11 mouse cellular contexts compared by ENCODE assay signal in the genomic region with DNA sequence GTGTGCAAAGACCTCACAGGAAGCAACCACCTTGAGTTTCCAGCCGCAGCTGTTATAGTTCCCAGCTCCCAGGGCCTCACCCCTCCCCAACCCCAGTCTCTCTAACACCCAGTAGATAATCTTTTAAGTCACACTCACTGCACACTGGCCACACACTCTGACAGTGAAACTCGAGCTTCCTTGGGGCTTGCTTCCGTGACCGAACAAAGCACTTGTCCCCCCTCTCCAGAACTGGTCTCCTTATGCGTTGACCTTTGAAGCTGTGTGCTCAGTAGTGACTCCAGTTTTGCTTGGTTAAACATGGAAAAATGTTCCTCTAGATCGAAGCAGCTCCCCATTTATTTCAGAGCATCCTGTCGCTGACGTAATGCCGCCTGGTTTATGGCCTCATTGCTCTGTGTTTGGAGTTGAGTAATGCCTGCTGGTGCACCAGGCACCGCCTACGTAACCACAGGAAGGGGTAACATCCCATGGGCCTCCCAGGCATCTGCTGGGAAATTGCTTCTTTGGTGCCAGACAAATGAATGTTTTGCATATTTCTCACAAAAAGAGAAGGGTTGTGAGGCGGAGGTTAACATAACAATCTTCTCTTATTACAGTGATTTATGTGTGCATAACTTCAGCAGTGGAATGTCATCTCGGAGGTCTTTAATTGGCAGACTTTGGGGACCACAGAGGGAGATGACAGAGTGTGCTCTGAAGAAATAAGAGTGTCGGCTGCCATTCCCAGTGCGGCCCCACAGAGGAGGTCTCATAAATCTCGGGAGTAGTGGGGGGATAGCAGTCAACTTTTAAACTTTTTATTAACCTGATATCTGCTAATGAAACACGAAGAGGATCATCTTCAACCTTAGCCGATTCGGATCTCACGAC.
A peak's percentile ranks its signal among the peaks of the same experiment; 100 is the strongest.
DNase-seq lines count a peak whose midpoint lies in the region; ATAC-seq and TF ChIP-seq lines count a peak whose summit lies in the region.
"Had no signal": no experiment of that assay in that cellular context is flagged by ENCODE, and none has a peak within 500 bp of the region (broad histone marks: within the 10 kb centered on the region; RNA-seq: fewer than 3 reads in every experiment).

No protein-coding gene starts in this region.

- no peaks in the 10 kb centered on the region for H3K27me3 ChIP-seq in hindbrain, embryonic 10.5 days (ENCODE audit: insufficient read depth, poor library complexity, severe bottlenecking)

- no peaks in the 10 kb centered on the region for H3K9me3 ChIP-seq in hindbrain, embryonic 10.5 days

- peaks cover 9% of the 10 kb centered on the region; the same call in 1 of the 2 replicates for H3K4me1 ChIP-seq in embryonic fibroblast, embryonic 13.5 days (ENCODE audit: control insufficient read depth, insufficient read depth, low read length)
- peaks cover 4% of the 10 kb centered on the region; the same call in 1 of the 2 replicates for H3K4me1 ChIP-seq in hindbrain, embryonic 10.5 days (replicated peaks)

- 76% methylated on average over 20 of the region's 20 CpGs for whole genome bisulfite sequencing in hindbrain, embryonic 10.5 days

- no peak for TF ChIP-seq CTCF in layer of hippocampus, adult 2 months (conservative IDR thresholded peaks at IDR 0.05)
- no peak for TF ChIP-seq CTCF in embryonic fibroblast, embryonic 13.5 days (IDR thresholded peaks at IDR 0.05; ENCODE audit: borderline replicate concordance, insufficient read depth, low read length)

- no peak overlapping the region for H3K27ac ChIP-seq in layer of hippocampus, adult 2 months
- H3K27ac ChIP-seq in embryonic fibroblast, embryonic 13.5 days (ENCODE audit: insufficient read depth, low read length): peak overlapping the region; percentile 63
- no peak overlapping the region for H3K27ac ChIP-seq in hindbrain, embryonic 10.5 days
- H3K27ac ChIP-seq: hindbrain, postnatal 0 days had no signal

- no peaks in the 10 kb centered on the region for H3K36me3 ChIP-seq in hindbrain, embryonic 10.5 days
- H3K36me3 ChIP-seq: G1E had no signal

- no peak for ATAC-seq in megakaryocyte, adult 5-6 weeks (ENCODE audit: poor library complexity, severe bottlenecking)
- ATAC-seq: hindbrain, postnatal 0 days had no signal

- no peak overlapping the region for H3K4me3 ChIP-seq in layer of hippocampus, adult 2 months
- no peak overlapping the region for H3K4me3 ChIP-seq in embryonic fibroblast, embryonic 13.5 days (ENCODE audit: insufficient read depth, low read length)
- no peak overlapping the region for H3K4me3 ChIP-seq in hindbrain, embryonic 10.5 days

- TF ChIP-seq POLR2A in embryonic fibroblast, embryonic 13.5 days (IDR thresholded peaks at IDR 0.05; ENCODE audit: low read depth, low read length): no peak

- DNase-seq in layer of hippocampus, adult 2 months (ENCODE audit: low spot score in 2 of 2): peak; percentile 26 to 35
- DNase-seq in layer of hippocampus, postnatal 10 days (ENCODE audit: low spot score in 2 of 2): no peak
- DNase-seq in kidney, postnatal 10 days: peak; percentile 79
- DNase-seq in lung, postnatal 14 days: peak; percentile 54
- DNase-seq in hindbrain, embryonic 10.5 days (ENCODE audit: low spot score): no peak
- DNase-seq in spleen, adult 18-20 months: no peak
- DNase-seq: cerebellum, postnatal 14 days had no signal

Comparison
In these comparisons a context has a peak if more than half of its experiments do, and no peak if none do; other contexts are left out.
1. DNase-seq: peak in layer of hippocampus, adult 2 months (2 of 2), kidney, postnatal 10 days (single experiment) and lung, postnatal 14 days (single experiment); none in layer of hippocampus, postnatal 10 days (0 of 2), hindbrain, embryonic 10.5 days (single experiment) and spleen, adult 18-20 months (0 of 2).